Mouse (Mus musculus) forebrain, embryonic 12.5 days (tissue): Measurements from ENCODE around the gene Tchh. TPM values are rescaled to one million over a fixed set of nuclear protein-coding genes. Genes with fewer than 3 reads are reported as not detected.
A peak's percentile ranks its signal among the peaks of the same experiment; 100 is the strongest.
"Not testable (repeated sequence)": the region's sequence is repeated elsewhere in the genome, so short reads cannot be mapped to it uniquely, and the experiment has no call there.

ENCODE experiments used
- ATAC-seq: fragments of 200-750 bp; cut with Nextera tagmentation; 2 replicates; pipeline ENCODE4 v1.8.0; 2017; ENCODE audit warnings: moderate TSS enrichment; ENCODE audit not compliant: low FRiP score
- H3K27ac ChIP-seq: fragments of 300-500 bp; sonication (generic); 2 replicates; pipeline ENCODE4 v1.5.1; 2016; ENCODE audit warnings: mild to moderate bottlenecking
- H3K27me3 ChIP-seq: fragments of 300-500 bp; sonication (generic); 2 replicates; pipeline ENCODE4 v1.6.1; 2016; ENCODE audit warnings: mild to moderate bottlenecking
- H3K36me3 ChIP-seq: fragments of 300-500 bp; sonication (generic); replicated peaks from 2 replicates; pipeline ENCODE4 v1.6.1; 2016; ENCODE audit warnings: mild to moderate bottlenecking
- H3K4me1 ChIP-seq: fragments of 300-500 bp; sonication (generic); 2 replicates; pipeline ENCODE4 v1.6.1; 2016
- H3K4me2 ChIP-seq: fragments of 300-500 bp; sonication (generic); 2 replicates; pipeline ENCODE4 v1.6.1; 2016; ENCODE audit warnings: mild to moderate bottlenecking, moderate library complexity
- H3K4me3 ChIP-seq: fragments of 300-500 bp; sonication (generic); replicated peaks from 2 replicates; pipeline ENCODE4 v1.5.1; 2016; ENCODE audit warnings: mild to moderate bottlenecking
- H3K9ac ChIP-seq: fragments of 300-500 bp; sonication (generic); 2 replicates; pipeline ENCODE4 v1.6.1; 2016; ENCODE audit warnings: mild to moderate bottlenecking
- H3K9me3 ChIP-seq: fragments of 300-500 bp; sonication (generic); 2 replicates; pipeline ENCODE4 v1.6.1; 2016
- WGBS: fragments of 180-500 bp; shearing (Covaris S2); methylation state at CpG from one replicate; pipeline ENCODE4 v1.1.7; 2016; 5-methylcytosine and 5-hydroxymethylcytosine counted together
- polyA plus RNA-seq: library from polyadenylated mRNA; unstranded; fragments of >200 nt; fragmentation: Nextera tagmentation; extraction: Ambion mirVana; gene quantifications from 2 replicates; pipeline ENCODE4 v1.2.1, GENCODE M21; 2016

Gene Tchh
- polyA plus RNA-seq, 1 experiment from 2014 or later: 0.54 TPM

DNA sequence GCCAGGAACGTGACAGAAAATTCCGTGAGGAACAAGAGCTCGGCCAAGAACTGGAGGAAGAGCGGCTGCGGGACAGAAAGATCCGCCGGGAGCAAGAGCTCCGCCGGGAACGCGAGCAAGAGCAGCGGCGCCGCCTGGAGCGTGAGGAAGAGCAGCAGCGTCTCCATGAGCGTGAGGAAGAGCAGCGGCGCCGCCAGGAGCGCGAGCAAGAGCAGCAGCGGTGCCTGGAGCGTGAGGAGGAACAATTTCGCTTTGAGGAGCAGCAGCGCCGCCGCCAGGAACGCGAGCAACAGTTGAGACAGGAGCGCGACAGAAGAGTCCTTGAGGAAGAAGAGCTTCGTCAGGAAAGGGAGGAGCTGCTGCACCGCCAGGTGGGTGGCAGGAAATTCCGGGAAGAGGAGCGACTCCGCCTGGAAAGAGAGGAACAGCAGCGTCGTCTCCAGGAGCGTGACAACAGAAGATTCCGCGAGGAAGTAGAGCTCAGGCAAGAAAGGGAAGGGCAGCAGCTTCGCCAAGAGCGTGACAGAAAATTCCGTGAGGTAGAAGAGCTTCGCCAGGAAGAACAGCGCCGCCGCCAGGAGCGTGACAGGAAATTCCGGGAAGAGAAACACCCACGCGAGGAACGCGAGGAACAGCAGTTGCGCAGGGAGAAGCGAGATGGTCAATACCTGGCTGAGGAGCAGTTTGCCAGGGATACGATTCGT lies 5.2 kb downstream of the Tchh start:
- Histone ChIP-seq H3K27me3 (peaks cover 54% of the 10 kb centered on the region), H3K27ac (no peak overlapping the region), H3K9me3 (no peaks in the 10 kb centered on the region), H3K4me2 (peak overlapping the region; percentile 89), H3K36me3 (no peaks in the 10 kb centered on the region), H3K9ac (peak overlapping the region; percentile 49), H3K4me3 (peak overlapping the region; percentile 51), H3K4me1 (peaks cover 21% of the 10 kb centered on the region)
- ATAC-seq: peak; percentile 64
- under 1% methylated on average over 59 of the region's 59 CpGs for WGBS

DNA sequence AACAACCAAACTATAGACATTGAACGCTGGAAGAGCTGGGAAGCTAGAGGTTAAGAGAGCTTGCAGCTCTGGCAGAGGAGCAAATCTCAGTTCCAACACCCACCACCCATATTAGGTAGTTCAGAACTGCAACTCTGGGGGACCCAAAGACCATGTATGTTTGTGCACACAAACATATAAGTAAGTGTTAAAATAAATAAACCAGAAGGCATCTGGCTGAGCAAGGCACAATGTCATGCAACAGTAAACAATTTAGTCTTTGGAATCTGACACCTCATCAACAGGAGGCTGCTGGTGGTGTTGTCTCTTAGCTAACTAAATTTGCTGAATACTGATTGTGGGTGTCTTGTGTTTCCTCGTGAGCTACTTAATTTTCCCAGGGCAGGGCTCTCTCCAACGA lies 24.4 kb downstream of the Tchh start:
- no peak overlapping the region for H3K9ac ChIP-seq
- H3K27ac ChIP-seq: no peak overlapping the region
- no peak for ATAC-seq
- no peak overlapping the region for H3K4me3 ChIP-seq
- H3K27me3 ChIP-seq: no peaks in the 10 kb centered on the region
- H3K9me3 ChIP-seq: no peaks in the 10 kb centered on the region
- H3K4me2 ChIP-seq: no peak overlapping the region
- H3K36me3 ChIP-seq: no peaks in the 10 kb centered on the region
- H3K4me1 ChIP-seq: no peaks in the 10 kb centered on the region
- WGBS: 76% methylated on average over 3 of the region's 3 CpGs

DNA sequence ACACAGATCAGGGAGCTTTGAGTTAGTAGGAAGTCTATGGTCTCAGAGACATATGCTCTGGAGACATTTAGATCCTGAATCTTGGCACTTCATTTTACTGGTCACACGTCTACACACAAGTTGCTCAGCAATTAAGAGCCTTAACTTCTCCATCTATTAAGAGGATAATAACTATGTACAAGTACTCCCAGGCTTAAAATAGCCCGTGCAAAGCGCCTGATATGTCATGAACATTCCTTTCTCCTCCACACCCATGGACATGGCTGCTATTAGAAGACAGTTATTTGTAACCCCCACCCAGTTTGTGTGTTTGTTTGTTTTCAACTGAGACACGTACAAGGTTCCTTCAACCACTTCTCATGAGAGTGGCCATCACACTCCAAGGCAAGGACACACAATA lies 25.0 kb downstream of the Tchh start:
- 85% methylated on average over 4 of the region's 4 CpGs for WGBS
- Histone ChIP-seq H3K27ac (no peak overlapping the region), H3K4me3 (no peak overlapping the region), H3K27me3 (no peaks in the 10 kb centered on the region), H3K9ac (no peak overlapping the region), H3K4me1 (no peaks in the 10 kb centered on the region), H3K9me3 (no peaks in the 10 kb centered on the region), H3K4me2 (no peak overlapping the region), H3K36me3 (no peaks in the 10 kb centered on the region)
- ATAC-seq: no peak

DNA sequence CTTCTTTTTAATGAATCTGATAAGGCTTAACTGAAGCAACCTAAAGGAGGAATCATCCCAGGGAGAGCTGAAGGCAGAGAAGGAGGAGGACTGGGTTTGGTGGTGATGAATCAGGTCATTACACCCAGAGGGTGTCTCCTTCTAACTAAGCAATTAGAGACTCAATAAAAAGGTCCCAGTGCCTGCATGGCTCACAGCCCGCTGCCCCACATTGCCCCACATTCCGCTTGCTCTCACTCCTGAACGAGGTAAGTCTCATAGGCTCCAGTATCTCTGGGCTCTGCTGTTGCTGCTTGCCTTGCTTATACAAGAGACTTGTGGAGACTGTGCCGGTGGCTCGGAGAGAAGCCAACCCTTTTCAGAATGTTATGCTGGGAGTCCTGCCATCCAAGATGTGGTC lies 26.4 kb downstream of the Tchh start, which contains the start of gene Tchhl1:
TSS of gene Tchhl1 (plus strand) at position 194 of the 400 bp plus-strand sequence.
- H3K9ac ChIP-seq: no peak within 1 kb of the TSS
- no peak within 1 kb of the TSS for H3K4me2 ChIP-seq
- 74% methylated on average over 5 of the region's 5 CpGs for WGBS
- no peaks in the 10 kb centered on the region for H3K4me1 ChIP-seq
- ATAC-seq: no peak
- H3K27me3 ChIP-seq: no peaks in the 10 kb centered on the region
- no peak within 1 kb of the TSS for H3K27ac ChIP-seq
- no peak within 1 kb of the TSS for H3K4me3 ChIP-seq
- H3K9me3 ChIP-seq: no peaks in the 10 kb centered on the region
- no peaks in the 10 kb centered on the region for H3K36me3 ChIP-seq

DNA sequence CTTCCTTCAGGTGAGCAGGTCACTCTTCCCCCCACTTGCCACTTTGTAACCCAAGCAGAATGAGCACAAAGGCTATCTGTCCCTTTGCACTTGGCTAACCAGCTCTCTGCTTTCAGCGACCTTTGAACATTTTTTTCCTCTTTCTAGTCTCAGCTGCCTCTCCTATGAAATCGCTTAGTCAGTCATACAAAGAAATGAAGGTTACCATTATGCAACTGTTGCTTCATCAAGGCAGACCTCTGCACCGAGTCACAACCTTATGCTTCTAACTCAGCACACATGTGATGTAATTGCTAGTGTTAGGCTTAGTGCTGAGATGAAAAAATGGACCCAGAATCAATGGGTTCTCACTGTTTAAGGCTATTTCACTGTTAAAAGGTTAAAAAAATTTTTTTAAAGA lies 27.5 kb downstream of the Tchh start:
- no peak overlapping the region for H3K27ac ChIP-seq
- 73% methylated on average over 3 of the region's 3 CpGs for WGBS
- H3K4me1 ChIP-seq: no peaks in the 10 kb centered on the region
- H3K27me3 ChIP-seq: no peaks in the 10 kb centered on the region
- no peaks in the 10 kb centered on the region for H3K9me3 ChIP-seq
- ATAC-seq: no peak
- no peak overlapping the region for H3K4me3 ChIP-seq
- no peaks in the 10 kb centered on the region for H3K36me3 ChIP-seq
- H3K4me2 ChIP-seq: no peak overlapping the region
- no peak overlapping the region for H3K9ac ChIP-seq

- no peak overlapping the region for H3K4me3 ChIP-seq
- WGBS: 91% methylated on average over 1 of the region's 1 CpGs
- no peaks in the 10 kb centered on the region for H3K4me1 ChIP-seq
Observed at GRCm38 (mm10) chr3:93480053-93480452, 37.9 kb downstream of the Tchh start.

DNA sequence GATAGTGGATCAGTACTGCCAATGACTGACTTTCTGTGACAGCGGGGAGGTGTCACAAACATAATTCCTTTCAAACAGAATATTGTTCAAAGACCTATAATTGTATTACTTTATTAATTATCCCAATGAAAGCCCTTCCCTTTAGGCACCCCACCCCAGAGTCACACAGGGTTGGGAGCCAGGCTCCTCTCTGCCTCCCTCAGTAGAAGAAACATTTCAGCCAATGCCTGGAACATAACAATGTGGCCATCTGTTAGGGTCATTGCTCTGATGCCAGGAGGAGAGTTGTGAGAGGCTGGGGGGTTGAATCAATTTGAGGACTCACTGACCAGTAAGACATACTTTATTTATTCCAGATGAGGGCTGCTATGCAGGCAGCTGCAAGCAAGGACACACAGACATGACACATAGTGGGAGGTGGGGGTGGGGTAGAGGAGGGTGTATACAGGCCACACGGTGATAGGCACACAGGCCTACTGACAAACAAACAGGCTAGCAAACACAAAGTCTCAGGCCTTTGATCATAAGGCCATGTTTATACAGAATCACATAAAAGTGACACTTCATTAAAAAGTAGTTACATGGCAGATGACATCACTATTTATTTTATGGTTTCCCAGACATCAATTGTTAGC lies 40.0 kb downstream of the Tchh start:
- Histone ChIP-seq H3K4me2 (no peak overlapping the region), H3K27me3 (no peaks in the 10 kb centered on the region), H3K27ac (no peak overlapping the region), H3K9ac (no peak overlapping the region), H3K4me3 (no peak overlapping the region), H3K9me3 (no peaks in the 10 kb centered on the region), H3K36me3 (no peaks in the 10 kb centered on the region), H3K4me1 (no peaks in the 10 kb centered on the region)
- 68% methylated on average over 2 of the region's 2 CpGs for WGBS
- no peak for ATAC-seq

More at GRCm38 (mm10) chr3:93480053-93480452, 37.9 kb downstream of the Tchh start:
- ATAC-seq: no peak
- H3K9ac ChIP-seq: no peak overlapping the region
- H3K27me3 ChIP-seq: no peaks in the 10 kb centered on the region
- H3K36me3 ChIP-seq: no peaks in the 10 kb centered on the region
- H3K4me2 ChIP-seq: no peak overlapping the region
- H3K9me3 ChIP-seq: no peaks in the 10 kb centered on the region
- H3K27ac ChIP-seq: no peak overlapping the region

- H3K9ac ChIP-seq: no peak overlapping the region
- no peak overlapping the region for H3K27ac ChIP-seq
- no peaks in the 10 kb centered on the region for H3K27me3 ChIP-seq
- WGBS: 93% methylated on average over 3 of the region's 3 CpGs
- no peaks in the 10 kb centered on the region for H3K36me3 ChIP-seq
- H3K9me3 ChIP-seq: no peaks in the 10 kb centered on the region
- no peak for ATAC-seq
- no peak overlapping the region for H3K4me3 ChIP-seq
- H3K4me1 ChIP-seq: no peaks in the 10 kb centered on the region
- H3K4me2 ChIP-seq: no peak overlapping the region
Observed at GRCm38 (mm10) chr3:93485611-93486010, 43.5 kb downstream of the Tchh start.

GRCm38 (mm10) chr3:93488541-93488940 lies 46.4 kb downstream of the Tchh start:
- ATAC-seq: no peak

GRCm38 (mm10) chr3:93492176-93492575 lies 50.0 kb downstream of the Tchh start:
- H3K9me3 ChIP-seq: no peaks in the 10 kb centered on the region
- no peak overlapping the region for H3K27ac ChIP-seq
- no peak overlapping the region for H3K9ac ChIP-seq
- no peaks in the 10 kb centered on the region for H3K36me3 ChIP-seq
- H3K4me3 ChIP-seq: no peak overlapping the region
- H3K4me1 ChIP-seq: no peaks in the 10 kb centered on the region
- no peaks in the 10 kb centered on the region for H3K27me3 ChIP-seq
- H3K4me2 ChIP-seq: no peak overlapping the region
- WGBS: 89% methylated on average over 3 of the region's 3 CpGs
- no peak for ATAC-seq

More at GRCm38 (mm10) chr3:93488541-93488940, 46.4 kb downstream of the Tchh start:
- H3K36me3 ChIP-seq: no peaks in the 10 kb centered on the region
- H3K4me2 ChIP-seq: no peak overlapping the region
- no peak overlapping the region for H3K27ac ChIP-seq
- WGBS: 87% methylated on average over 2 of the region's 2 CpGs
- no peak overlapping the region for H3K4me3 ChIP-seq
- H3K9me3 ChIP-seq: no peaks in the 10 kb centered on the region
- no peaks in the 10 kb centered on the region for H3K27me3 ChIP-seq
- no peak overlapping the region for H3K9ac ChIP-seq
- H3K4me1 ChIP-seq: no peaks in the 10 kb centered on the region

DNA sequence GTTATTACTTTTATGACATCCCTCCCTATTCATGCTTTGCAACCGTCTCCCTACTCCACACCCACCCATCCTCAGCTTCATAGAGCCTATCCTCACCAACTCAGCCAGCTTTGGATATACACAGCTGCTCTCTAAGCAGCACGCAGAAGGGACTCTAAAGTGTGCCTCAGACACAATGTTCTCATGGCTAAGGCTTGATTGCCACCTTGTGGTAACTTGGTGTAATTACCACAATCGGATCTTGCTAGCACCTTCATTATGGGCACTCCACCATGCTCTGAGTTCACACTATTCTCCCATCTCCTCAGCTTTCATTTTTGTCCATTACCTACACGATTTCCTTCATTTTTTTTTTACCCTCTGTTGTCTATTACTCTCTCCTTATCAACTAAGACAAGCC lies 51.9 kb downstream of the Tchh start:
- Histone ChIP-seq H3K4me1 (no peaks in the 10 kb centered on the region), H3K27ac (no peak overlapping the region), H3K27me3 (no peaks in the 10 kb centered on the region), H3K36me3 (no peaks in the 10 kb centered on the region), H3K9me3 (no peaks in the 10 kb centered on the region), H3K9ac (no peak overlapping the region), H3K4me3 (no peak overlapping the region), H3K4me2 (no peak overlapping the region)
- 6% methylated on average over 4 of the region's 4 CpGs for WGBS
- ATAC-seq: peak; percentile 77

- not testable (repeated sequence) for H3K9me3 ChIP-seq, H3K27ac ChIP-seq, H3K4me1 ChIP-seq, H3K36me3 ChIP-seq, H3K4me2 ChIP-seq, H3K9ac ChIP-seq, H3K27me3 ChIP-seq, ATAC-seq, H3K4me3 ChIP-seq
- WGBS: 31% methylated on average over 5 of the region's 5 CpGs
Observed at GRCm38 (mm10) chr3:93494774-93495173, 52.6 kb downstream of the Tchh start.

DNA sequence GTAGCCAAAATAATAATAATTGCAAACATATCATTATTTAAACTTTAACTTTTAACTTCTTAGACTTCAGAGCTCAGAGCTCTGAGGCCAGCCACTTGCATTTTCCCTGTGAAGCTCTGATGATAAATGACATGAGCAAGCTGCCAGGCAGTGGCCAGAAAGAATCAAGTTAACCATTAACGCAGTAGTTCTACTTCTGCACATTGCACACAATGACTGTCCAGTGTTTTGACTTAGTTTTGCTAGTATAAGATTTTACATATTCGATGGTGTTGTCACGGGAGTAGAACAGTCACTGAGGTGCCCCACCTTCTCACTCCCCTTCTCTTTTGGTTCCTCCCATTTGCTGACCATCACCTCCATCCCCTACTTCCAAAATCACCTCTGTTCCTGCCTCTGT lies 55.0 kb downstream of the Tchh start:
- Histone ChIP-seq H3K27me3 (no peaks in the 10 kb centered on the region), H3K36me3 (no peaks in the 10 kb centered on the region), H3K9ac (no peak overlapping the region), H3K4me1 (no peaks in the 10 kb centered on the region), H3K4me3 (no peak overlapping the region), H3K4me2 (no peak overlapping the region), H3K9me3 (no peaks in the 10 kb centered on the region), H3K27ac (no peak overlapping the region)
- no peak for ATAC-seq
- WGBS: 89% methylated on average over 3 of the region's 3 CpGs
